Mouse (Mus musculus): ENCODE data around the gene Reg3b. TPM values are rescaled to one million over a fixed set of nuclear protein-coding genes. Genes with fewer than 3 reads are reported as not detected.

Gene Reg3b
- 0.14 and 0.43 TPM in 2 replicates for polyA plus RNA-seq (2012; rRNA removed)

- H3K27ac ChIP-seq (ENCODE audit: control insufficient read depth, insufficient read depth, low read depth, low read length) = no peak within 1 kb of the TSS
These were observed at the start of gene Reg3b for GRCm38 (mm10) chr6:78370357-78370756. Gene Reg3b (plus strand): TSS chr6:78370657.

DNA sequence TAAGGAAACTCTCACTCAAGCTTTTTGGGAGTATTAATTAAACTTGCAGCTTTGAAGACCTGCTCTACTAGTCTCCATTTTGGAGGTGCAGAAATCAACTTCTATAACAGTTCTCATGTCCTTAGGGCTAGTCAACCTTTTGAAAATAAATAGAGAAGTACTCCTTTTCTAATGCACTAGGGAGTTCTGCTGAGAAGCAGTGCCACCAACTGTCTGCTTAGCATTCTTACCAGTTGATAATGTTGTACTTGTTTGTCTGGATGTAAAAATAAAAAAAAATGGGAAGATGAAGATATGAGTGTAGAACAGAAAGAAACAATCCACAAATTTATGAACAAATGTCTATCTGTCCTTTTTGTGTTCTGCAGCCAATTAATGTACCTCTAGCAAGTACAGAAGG is 42.7 kb upstream of the Reg3b start:
- no peaks in the 10 kb centered on the region for H3K27me3 ChIP-seq (ENCODE audit: control insufficient read depth, insufficient read depth, low read length)
- H3K36me3 ChIP-seq (ENCODE audit: control insufficient read depth, insufficient read depth, low read length) = no peaks in the 10 kb centered on the region
- H3K4me1 ChIP-seq (ENCODE audit: control insufficient read depth, insufficient read depth, low read length) = no peaks in the 10 kb centered on the region
- TF ChIP-seq POLR2A (IDR thresholded peaks at IDR 0.05; ENCODE audit: control insufficient read depth, low read depth, low read length) = no peak
- no peak for TF ChIP-seq CTCF (IDR thresholded peaks at IDR 0.05; ENCODE audit: control insufficient read depth, insufficient read depth, insufficient replicate concordance, low read depth, low read length)
- H3K4me3 ChIP-seq (ENCODE audit: control insufficient read depth, low read depth, low read length) = no peak overlapping the region
- H3K27ac ChIP-seq (ENCODE audit: control insufficient read depth, insufficient read depth, low read depth, low read length) = no peak overlapping the region

More at GRCm38 (mm10) chr6:78370357-78370756, at the start of gene Reg3b:
- TF ChIP-seq CTCF (IDR thresholded peaks at IDR 0.05; ENCODE audit: control insufficient read depth, insufficient read depth, insufficient replicate concordance, low read depth, low read length) (no peak), POLR2A (IDR thresholded peaks at IDR 0.05; ENCODE audit: control insufficient read depth, low read depth, low read length) (no peak)
- Histone ChIP-seq H3K4me1 (ENCODE audit: control insufficient read depth, insufficient read depth, low read length) (no peaks in the 10 kb centered on the region), H3K4me3 (ENCODE audit: control insufficient read depth, low read depth, low read length) (no peak within 1 kb of the TSS), H3K36me3 (ENCODE audit: control insufficient read depth, insufficient read depth, low read length) (no peaks in the 10 kb centered on the region), H3K27me3 (ENCODE audit: control insufficient read depth, insufficient read depth, low read length) (no peaks in the 10 kb centered on the region)

DNA sequence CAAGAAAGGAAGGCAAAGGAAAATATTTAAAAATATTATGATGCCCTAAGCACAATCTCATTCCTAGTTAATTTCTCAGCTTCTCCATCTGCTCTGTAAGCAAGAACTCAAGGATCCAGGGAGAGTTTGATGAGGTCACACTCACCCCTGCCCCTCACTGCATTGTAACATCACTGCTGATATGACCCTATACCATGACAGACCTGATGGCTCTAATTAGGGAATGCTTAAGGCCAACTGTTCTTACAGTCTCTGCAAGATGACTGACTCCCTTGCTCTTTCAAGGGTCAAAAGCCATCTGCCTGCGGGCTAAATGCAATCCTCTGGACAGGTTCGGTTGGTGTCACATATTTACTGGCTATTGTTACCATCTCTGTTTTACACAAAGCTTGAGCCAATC is 41.3 kb upstream of the Reg3b start:
- Histone ChIP-seq H3K27ac (ENCODE audit: control insufficient read depth, insufficient read depth, low read depth, low read length) (no peak overlapping the region), H3K4me1 (ENCODE audit: control insufficient read depth, insufficient read depth, low read length) (no peaks in the 10 kb centered on the region), H3K27me3 (ENCODE audit: control insufficient read depth, insufficient read depth, low read length) (no peaks in the 10 kb centered on the region), H3K4me3 (ENCODE audit: control insufficient read depth, low read depth, low read length) (no peak overlapping the region), H3K36me3 (ENCODE audit: control insufficient read depth, insufficient read depth, low read length) (no peaks in the 10 kb centered on the region)
- no peak for TF ChIP-seq POLR2A (IDR thresholded peaks at IDR 0.05; ENCODE audit: control insufficient read depth, low read depth, low read length)
- TF ChIP-seq CTCF (IDR thresholded peaks at IDR 0.05; ENCODE audit: control insufficient read depth, insufficient read depth, insufficient replicate concordance, low read depth, low read length) = no peak

DNA sequence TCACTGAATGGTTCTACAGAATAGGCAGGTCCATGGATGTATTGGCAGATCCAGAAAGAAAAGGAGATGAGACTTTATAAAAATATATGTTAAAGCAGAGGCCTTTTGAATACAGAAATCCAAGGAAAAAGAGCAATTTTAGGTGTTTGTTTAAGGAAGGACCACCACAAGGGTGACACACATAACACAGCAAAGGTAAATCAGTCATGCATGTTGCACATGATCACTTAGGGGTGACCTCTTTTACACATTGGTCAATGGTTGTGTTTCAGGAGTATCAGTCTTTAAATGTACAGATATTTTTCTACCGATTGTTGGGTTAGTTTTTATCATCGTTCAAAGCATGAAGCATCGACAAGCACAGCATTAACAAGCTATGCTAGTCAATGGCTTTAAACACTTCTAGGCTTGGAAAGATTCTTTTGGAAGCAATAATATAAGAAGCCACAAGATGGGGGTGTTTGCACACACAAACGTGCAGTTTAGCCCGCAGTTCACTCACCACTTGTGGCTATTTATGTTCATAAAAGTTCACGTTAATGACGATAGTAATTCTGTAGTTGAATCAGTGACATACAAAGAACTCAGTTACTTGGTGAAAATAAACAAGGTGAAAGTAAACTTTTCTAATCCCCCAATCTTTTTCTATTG is 38.4 kb upstream of the Reg3b start:
- H3K4me1 ChIP-seq (ENCODE audit: control insufficient read depth, insufficient read depth, low read length) = no peaks in the 10 kb centered on the region
- H3K27me3 ChIP-seq (ENCODE audit: control insufficient read depth, insufficient read depth, low read length) = no peaks in the 10 kb centered on the region
- no peak overlapping the region for H3K27ac ChIP-seq (ENCODE audit: control insufficient read depth, insufficient read depth, low read depth, low read length)
- H3K4me3 ChIP-seq (ENCODE audit: control insufficient read depth, low read depth, low read length) = no peak overlapping the region
- H3K36me3 ChIP-seq (ENCODE audit: control insufficient read depth, insufficient read depth, low read length) = no peaks in the 10 kb centered on the region
- no peak for TF ChIP-seq POLR2A (IDR thresholded peaks at IDR 0.05; ENCODE audit: control insufficient read depth, low read depth, low read length)
- no peak for TF ChIP-seq CTCF (IDR thresholded peaks at IDR 0.05; ENCODE audit: control insufficient read depth, insufficient read depth, insufficient replicate concordance, low read depth, low read length)

DNA sequence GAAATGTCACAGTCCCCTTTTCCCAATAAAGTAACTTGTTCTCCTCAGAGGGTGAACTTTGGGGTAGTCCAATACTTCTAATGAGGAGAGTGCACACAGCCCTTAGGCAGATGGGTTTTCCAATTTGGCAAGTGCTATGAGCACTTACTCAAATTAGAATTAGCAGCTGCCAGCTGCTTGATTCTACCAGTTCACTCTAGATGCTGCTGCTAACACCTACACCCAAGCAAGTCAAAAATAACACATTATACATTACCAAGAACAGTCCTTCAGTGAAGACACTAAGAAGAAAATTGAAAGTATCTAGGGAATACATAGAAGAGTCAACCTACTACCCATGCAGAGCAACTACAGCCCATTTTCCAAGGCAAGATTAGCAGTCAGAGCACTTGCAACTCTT is 30.2 kb upstream of the Reg3b start:
- H3K4me3 ChIP-seq (ENCODE audit: control insufficient read depth, low read depth, low read length) = no peak overlapping the region
- H3K27me3 ChIP-seq (ENCODE audit: control insufficient read depth, insufficient read depth, low read length) = no peaks in the 10 kb centered on the region
- TF ChIP-seq POLR2A (IDR thresholded peaks at IDR 0.05; ENCODE audit: control insufficient read depth, low read depth, low read length) (no peak), CTCF (IDR thresholded peaks at IDR 0.05; ENCODE audit: control insufficient read depth, insufficient read depth, insufficient replicate concordance, low read depth, low read length) (no peak)
- H3K27ac ChIP-seq (ENCODE audit: control insufficient read depth, insufficient read depth, low read depth, low read length) = no peak overlapping the region
- H3K36me3 ChIP-seq (ENCODE audit: control insufficient read depth, insufficient read depth, low read length) = no peaks in the 10 kb centered on the region
- H3K4me1 ChIP-seq (ENCODE audit: control insufficient read depth, insufficient read depth, low read length) = no peaks in the 10 kb centered on the region

DNA sequence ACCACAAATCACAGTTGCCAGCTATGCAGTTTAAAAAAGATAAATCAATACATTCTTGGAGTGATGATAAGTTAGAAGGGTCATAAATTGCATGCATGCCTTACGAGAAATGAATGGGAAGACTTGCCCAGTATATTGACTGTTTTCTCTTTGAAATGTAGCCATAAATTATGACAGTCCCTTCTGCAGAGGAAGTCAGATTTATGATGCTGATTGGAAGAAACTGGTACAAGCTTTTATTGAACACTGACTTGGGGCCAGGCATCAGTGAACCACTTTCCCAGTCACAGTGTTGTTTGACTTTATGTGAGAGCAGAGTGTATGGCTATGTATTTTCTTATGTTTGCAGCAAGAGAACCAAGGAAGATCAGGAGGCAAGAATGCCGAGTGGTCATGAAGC is 28.8 kb upstream of the Reg3b start:
- H3K27ac ChIP-seq (ENCODE audit: control insufficient read depth, insufficient read depth, low read depth, low read length) = no peak overlapping the region
- TF ChIP-seq CTCF (IDR thresholded peaks at IDR 0.05; ENCODE audit: control insufficient read depth, insufficient read depth, insufficient replicate concordance, low read depth, low read length) (no peak), POLR2A (IDR thresholded peaks at IDR 0.05; ENCODE audit: control insufficient read depth, low read depth, low read length) (no peak)

GRCm38 (mm10) chr6:78361971-78362563 is 8.4 kb upstream of the Reg3b start:
- H3K27me3 ChIP-seq (ENCODE audit: control insufficient read depth, insufficient read depth, low read length) = no peaks in the 10 kb centered on the region
- TF ChIP-seq POLR2A (IDR thresholded peaks at IDR 0.05; ENCODE audit: control insufficient read depth, low read depth, low read length) (no peak), CTCF (IDR thresholded peaks at IDR 0.05; ENCODE audit: control insufficient read depth, insufficient read depth, insufficient replicate concordance, low read depth, low read length) (no peak)
- H3K4me3 ChIP-seq (ENCODE audit: control insufficient read depth, low read depth, low read length) = no peak overlapping the region
- no peak overlapping the region for H3K27ac ChIP-seq (ENCODE audit: control insufficient read depth, insufficient read depth, low read depth, low read length)
- H3K36me3 ChIP-seq (ENCODE audit: control insufficient read depth, insufficient read depth, low read length) = no peaks in the 10 kb centered on the region
- no peaks in the 10 kb centered on the region for H3K4me1 ChIP-seq (ENCODE audit: control insufficient read depth, insufficient read depth, low read length)

More for the DNA sequence above, 28.8 kb upstream of the Reg3b start:
- Histone ChIP-seq H3K4me1 (ENCODE audit: control insufficient read depth, insufficient read depth, low read length) (no peaks in the 10 kb centered on the region), H3K36me3 (ENCODE audit: control insufficient read depth, insufficient read depth, low read length) (no peaks in the 10 kb centered on the region), H3K27me3 (ENCODE audit: control insufficient read depth, insufficient read depth, low read length) (no peaks in the 10 kb centered on the region), H3K4me3 (ENCODE audit: control insufficient read depth, low read depth, low read length) (no peak overlapping the region)
